Mouse (Mus musculus): ENCODE results near the gene Camkk1. TPM values are rescaled to one million over a fixed set of nuclear protein-coding genes. Genes with fewer than 3 reads are reported as not detected.
A peak's percentile ranks its signal among the peaks of the same experiment; 100 is the strongest.

Gene Camkk1
- polyA plus RNA-seq, 1 experiment from 2014 or later: 13.9 TPM

DNA sequence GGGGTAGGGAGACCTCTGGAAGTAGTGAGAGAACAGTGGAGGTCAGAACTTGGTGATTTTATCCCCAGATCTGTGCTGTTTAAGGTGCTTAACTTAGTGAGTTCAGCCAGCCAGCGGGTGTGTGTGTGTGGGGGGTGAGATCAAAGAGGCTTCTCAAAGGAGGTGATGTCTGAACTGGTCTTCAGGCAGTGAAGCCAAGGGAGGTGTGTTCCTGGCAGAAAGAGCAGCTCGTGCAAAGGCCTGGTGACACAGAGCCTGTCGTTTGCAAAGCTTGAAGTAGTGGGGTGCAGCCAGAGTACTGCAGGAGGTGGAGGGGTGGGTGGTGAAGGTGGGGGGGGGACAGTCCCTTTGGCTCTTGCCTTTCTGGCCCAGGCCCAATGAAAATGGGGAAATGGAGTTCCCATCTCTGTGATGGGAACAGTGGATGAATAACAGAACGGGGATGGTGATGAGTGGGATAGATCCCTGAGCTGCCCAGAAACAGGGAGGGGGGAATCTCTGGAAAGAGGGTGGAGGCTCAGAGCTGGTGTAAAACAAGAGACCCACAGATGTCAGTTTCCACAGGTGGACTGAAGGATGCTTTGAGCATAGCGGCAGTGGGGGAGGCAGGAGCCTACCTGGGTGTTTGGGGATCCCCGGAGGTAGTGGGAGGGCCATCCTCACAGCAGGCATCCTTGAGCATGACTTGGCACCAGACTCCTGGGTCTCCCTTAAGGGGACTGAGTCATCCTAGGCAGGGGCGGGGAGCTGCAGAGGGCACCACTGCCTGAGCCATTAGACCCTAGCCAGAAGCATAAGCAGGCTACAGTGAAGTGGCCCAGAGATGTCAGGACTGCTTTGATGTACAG lies 2.4 kb downstream of the Camkk1 start:
- 0 out of 2 replicates have a peak overlapping the region, but pooled peaks have one; percentile 20 for H3K9ac ChIP-seq (ENCODE audit: low read length)
- H3K36me3 ChIP-seq (ENCODE audit: control insufficient read depth, insufficient read depth, low read length): no peaks in the 10 kb centered on the region
- H3K27ac ChIP-seq (ENCODE audit: low read length): no peak overlapping the region
- no peak overlapping the region for H3K4me2 ChIP-seq (ENCODE audit: low read depth, low read length)
- no peaks in the 10 kb centered on the region for H3K9me3 ChIP-seq (replicated peaks; ENCODE audit: control insufficient read depth, low read length)
- no peak overlapping the region for H3K4me3 ChIP-seq (replicated peaks; ENCODE audit: low read length)
- peaks cover 31% of the 10 kb centered on the region for H3K4me1 ChIP-seq (ENCODE audit: control insufficient read depth, insufficient read depth, low read length)
- no peak for ATAC-seq (ENCODE audit: insufficient read depth, low FRiP score)
- 61% methylated on average over 7 of the region's 7 CpGs for WGBS
- peaks cover 7% of the 10 kb centered on the region for H3K27me3 ChIP-seq (ENCODE audit: control insufficient read depth, insufficient read depth, low read length)

DNA sequence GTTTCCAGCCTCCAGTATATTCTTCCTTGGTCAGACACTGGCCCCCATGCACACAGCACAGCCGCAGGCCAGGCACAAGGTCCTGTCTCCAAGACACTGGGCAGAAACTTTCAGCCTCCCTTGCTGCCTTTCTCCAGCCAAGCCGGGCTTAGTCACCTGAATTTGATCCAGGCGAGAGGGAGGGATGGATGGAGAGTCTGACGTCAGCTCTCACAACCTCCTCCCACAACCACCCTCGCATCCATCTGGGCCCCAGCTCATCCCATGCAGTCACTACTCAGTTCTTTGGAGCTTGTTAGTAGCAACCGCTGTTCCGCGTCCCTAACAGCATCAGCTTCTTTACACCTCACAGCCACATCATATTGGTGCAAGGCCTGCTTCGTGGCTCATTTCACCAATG lies 4.3 kb downstream of the Camkk1 start:
- peaks cover 5% of the 10 kb centered on the region; the same call in 1 of the 2 replicates for H3K27me3 ChIP-seq (ENCODE audit: control insufficient read depth, insufficient read depth, low read length)
- no peak overlapping the region for H3K9ac ChIP-seq (ENCODE audit: low read length)
- H3K4me3 ChIP-seq (replicated peaks; ENCODE audit: low read length): no peak overlapping the region
- no peak overlapping the region for H3K4me2 ChIP-seq (ENCODE audit: low read depth, low read length)
- H3K9me3 ChIP-seq (replicated peaks; ENCODE audit: control insufficient read depth, low read length): no peaks in the 10 kb centered on the region
- peaks cover 30% of the 10 kb centered on the region for H3K4me1 ChIP-seq (ENCODE audit: control insufficient read depth, insufficient read depth, low read length)
- ATAC-seq (ENCODE audit: insufficient read depth, low FRiP score): peak; percentile 15; the same call in 1 of the 2 replicates
- H3K27ac ChIP-seq (ENCODE audit: low read length): peak overlapping the region; percentile 56
- no peaks in the 10 kb centered on the region for H3K36me3 ChIP-seq (ENCODE audit: control insufficient read depth, insufficient read depth, low read length)
- 48% methylated on average over 9 of the region's 9 CpGs for WGBS

DNA sequence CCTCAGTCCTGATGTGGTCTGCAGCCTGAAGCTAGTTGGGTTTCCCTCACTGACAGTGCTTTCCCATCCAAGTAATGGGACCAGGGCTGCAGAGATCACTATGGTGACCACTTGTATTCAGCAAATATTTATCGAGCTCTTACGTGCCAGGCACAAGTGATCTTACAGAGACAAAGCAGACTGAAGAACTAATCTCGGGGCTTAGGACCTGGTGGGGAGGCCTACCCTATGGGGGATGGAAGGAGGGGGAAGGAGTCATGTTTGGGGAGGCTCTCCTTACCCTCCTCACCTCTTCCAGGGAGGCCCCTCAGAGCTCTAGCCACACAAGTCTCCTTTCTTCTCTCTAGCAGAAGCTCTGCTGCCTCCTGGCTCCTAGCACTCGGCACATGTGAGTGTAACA lies 5.0 kb downstream of the Camkk1 start:
- no peak overlapping the region for H3K4me2 ChIP-seq (ENCODE audit: low read depth, low read length)
- H3K27ac ChIP-seq (ENCODE audit: low read length): peak overlapping the region; percentile 56
- H3K4me3 ChIP-seq (replicated peaks; ENCODE audit: low read length): no peak overlapping the region
- no peak for ATAC-seq (ENCODE audit: insufficient read depth, low FRiP score)
- no peaks in the 10 kb centered on the region for H3K9me3 ChIP-seq (replicated peaks; ENCODE audit: control insufficient read depth, low read length)
- peaks cover 30% of the 10 kb centered on the region for H3K4me1 ChIP-seq (ENCODE audit: control insufficient read depth, insufficient read depth, low read length)
- H3K36me3 ChIP-seq (ENCODE audit: control insufficient read depth, insufficient read depth, low read length): no peaks in the 10 kb centered on the region
- 29% methylated on average over 4 of the region's 4 CpGs for WGBS
- peak overlapping the region; percentile 21; the same call in 1 of the 2 replicates for H3K9ac ChIP-seq (ENCODE audit: low read length)
- H3K27me3 ChIP-seq (ENCODE audit: control insufficient read depth, insufficient read depth, low read length): peaks cover 5% of the 10 kb centered on the region; the same call in 1 of the 2 replicates

DNA sequence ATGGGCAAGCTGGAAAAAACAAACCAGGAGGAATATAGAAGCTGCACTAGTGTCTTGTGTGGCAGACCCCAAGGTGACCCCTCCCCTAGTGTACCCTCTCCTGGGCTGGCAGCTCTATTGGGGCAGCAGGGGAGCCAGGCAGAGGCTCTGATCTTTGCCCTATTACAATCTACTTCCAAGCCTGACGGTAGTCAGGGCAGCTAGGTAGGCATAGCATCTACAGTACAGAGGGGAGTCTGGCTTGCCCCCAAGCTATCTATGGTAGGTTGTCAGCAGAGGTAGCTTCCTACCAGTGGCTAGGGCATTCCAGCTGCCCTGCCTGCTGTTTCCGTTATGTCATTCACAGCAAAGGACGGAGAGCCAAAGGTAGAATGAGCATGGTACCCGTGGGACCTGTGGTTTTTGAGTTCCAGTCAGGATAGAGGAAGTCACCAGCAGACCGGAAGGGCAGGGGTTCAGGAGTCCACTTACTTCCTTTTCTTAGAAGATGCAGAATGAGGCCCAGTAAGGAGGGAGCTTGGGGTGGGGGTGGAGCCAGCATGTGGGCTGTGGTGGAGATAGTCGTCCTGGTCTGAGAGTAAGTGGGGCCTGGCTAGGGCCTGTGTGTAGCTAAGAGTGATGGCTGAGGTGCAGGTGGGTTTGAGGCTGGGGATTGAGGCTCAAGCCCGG lies 5.6 kb downstream of the Camkk1 start:
- Histone ChIP-seq H3K4me1 (ENCODE audit: control insufficient read depth, insufficient read depth, low read length) (peaks cover 30% of the 10 kb centered on the region), H3K9ac (ENCODE audit: low read length) (peak overlapping the region; percentile 21; the same call in 1 of the 2 replicates), H3K4me2 (ENCODE audit: low read depth, low read length) (no peak overlapping the region), H3K4me3 (replicated peaks; ENCODE audit: low read length) (no peak overlapping the region), H3K27ac (ENCODE audit: low read length) (peak overlapping the region; percentile 56; the same call in 1 of the 2 replicates), H3K36me3 (ENCODE audit: control insufficient read depth, insufficient read depth, low read length) (no peaks in the 10 kb centered on the region), H3K27me3 (ENCODE audit: control insufficient read depth, insufficient read depth, low read length) (peaks cover 5% of the 10 kb centered on the region; the same call in 1 of the 2 replicates), H3K9me3 (replicated peaks; ENCODE audit: control insufficient read depth, low read length) (no peaks in the 10 kb centered on the region)
- ATAC-seq (ENCODE audit: insufficient read depth, low FRiP score): peak; percentile 19
- WGBS: 53% methylated on average over 7 of the region's 7 CpGs

DNA sequence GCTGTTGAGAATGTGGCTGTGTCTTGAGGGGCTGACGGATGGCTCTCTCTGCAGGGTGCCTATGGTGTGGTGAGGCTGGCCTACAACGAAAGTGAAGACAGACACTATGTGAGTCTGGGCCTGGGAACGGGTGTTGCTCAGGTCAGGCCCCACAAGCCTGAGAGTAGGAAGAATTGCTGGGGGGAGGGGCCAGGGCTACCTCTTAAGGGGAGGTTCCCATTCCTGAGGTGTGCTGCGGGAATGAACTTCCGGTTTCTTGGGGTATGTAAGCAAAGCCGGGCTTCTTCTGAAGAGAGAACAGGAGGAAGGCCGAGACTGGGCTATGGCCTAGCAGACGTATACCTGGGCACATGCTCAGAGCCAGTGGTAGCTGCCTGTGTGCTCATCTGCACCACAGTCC lies 8.2 kb downstream of the Camkk1 start:
- H3K4me1 ChIP-seq (ENCODE audit: control insufficient read depth, insufficient read depth, low read length): peaks cover 33% of the 10 kb centered on the region
- no peak for ATAC-seq (ENCODE audit: insufficient read depth, low FRiP score)
- peak overlapping the region; percentile 29; the same call in 1 of the 2 replicates for H3K9ac ChIP-seq (ENCODE audit: low read length)
- H3K27me3 ChIP-seq (ENCODE audit: control insufficient read depth, insufficient read depth, low read length): no peaks in the 10 kb centered on the region
- H3K4me2 ChIP-seq (ENCODE audit: low read depth, low read length): no peak overlapping the region
- no peak overlapping the region for H3K4me3 ChIP-seq (replicated peaks; ENCODE audit: low read length)
- 49% methylated on average over 8 of the region's 8 CpGs for WGBS
- no peaks in the 10 kb centered on the region for H3K9me3 ChIP-seq (replicated peaks; ENCODE audit: control insufficient read depth, low read length)
- H3K27ac ChIP-seq (ENCODE audit: low read length): peak overlapping the region; percentile 11; the same call in 1 of the 2 replicates
- no peaks in the 10 kb centered on the region for H3K36me3 ChIP-seq (ENCODE audit: control insufficient read depth, insufficient read depth, low read length)

DNA sequence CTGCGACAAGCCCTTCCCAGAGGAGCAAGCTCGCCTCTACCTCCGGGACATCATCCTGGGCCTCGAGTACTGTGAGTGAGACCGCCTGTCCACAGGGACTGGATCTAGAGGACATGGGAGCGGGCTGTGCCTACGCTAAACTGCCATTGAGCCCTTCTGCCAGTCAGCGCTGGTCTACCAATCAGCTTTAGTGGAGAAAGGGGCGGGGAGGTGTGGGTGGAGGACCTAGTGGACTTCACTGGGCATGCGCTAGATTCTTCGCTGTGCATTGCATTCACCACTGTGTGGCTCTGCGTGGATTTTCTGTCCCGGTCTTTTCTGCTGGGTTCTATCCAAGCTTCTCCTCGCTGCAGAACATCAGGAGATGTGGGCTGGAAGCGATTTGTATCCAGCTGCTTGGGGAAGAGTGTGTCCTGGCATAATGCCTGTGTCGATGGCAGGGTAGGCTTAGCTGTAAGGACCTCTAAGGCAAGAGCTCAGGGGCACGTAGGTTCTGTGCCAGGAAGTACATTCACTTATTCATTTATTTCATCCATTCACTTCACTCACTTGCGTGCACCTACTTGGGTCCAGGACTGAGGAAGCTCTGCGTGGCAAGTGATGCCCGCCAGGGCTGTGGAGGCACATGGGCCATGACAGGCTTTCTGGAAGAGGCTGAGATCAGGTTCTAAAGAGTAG lies 12.2 kb downstream of the Camkk1 start:
- H3K9ac ChIP-seq (ENCODE audit: low read length): peak overlapping the region; percentile 70
- peak overlapping the region; percentile 39 for H3K4me3 ChIP-seq (replicated peaks; ENCODE audit: low read length)
- H3K27ac ChIP-seq (ENCODE audit: low read length): peak overlapping the region; percentile 73
- no peaks in the 10 kb centered on the region for H3K36me3 ChIP-seq (ENCODE audit: control insufficient read depth, insufficient read depth, low read length)
- peaks cover 7% of the 10 kb centered on the region for H3K4me1 ChIP-seq (ENCODE audit: control insufficient read depth, insufficient read depth, low read length)
- H3K4me2 ChIP-seq (ENCODE audit: low read depth, low read length): peak overlapping the region; percentile 72
- no peaks in the 10 kb centered on the region for H3K27me3 ChIP-seq (ENCODE audit: control insufficient read depth, insufficient read depth, low read length)
- peak; percentile 94 for ATAC-seq (ENCODE audit: insufficient read depth, low FRiP score)
- no peaks in the 10 kb centered on the region for H3K9me3 ChIP-seq (replicated peaks; ENCODE audit: control insufficient read depth, low read length)
- 21% methylated on average over 20 of the region's 20 CpGs for WGBS

DNA sequence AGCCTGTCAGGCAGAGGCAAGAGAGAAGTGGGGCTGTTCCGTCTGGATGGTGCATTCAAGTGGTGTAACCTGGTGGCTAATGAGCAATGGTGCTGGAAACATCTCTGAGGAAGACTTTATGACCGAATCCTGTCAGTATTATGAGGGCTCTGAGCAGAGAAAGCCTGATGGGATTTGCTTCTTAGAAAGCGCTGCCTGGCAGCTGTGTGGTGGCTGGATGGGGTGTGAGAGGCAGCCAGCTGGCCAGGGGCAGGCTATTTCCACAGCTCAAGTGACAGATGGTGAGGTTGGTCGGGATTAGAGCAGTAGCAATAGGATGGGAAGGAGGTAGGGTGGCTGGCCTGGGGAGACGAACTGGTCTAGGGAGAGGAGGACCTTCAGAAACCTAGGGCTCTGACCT lies 12.7 kb downstream of the Camkk1 start:
- Histone ChIP-seq H3K9ac (ENCODE audit: low read length) (peak overlapping the region; percentile 56), H3K4me1 (ENCODE audit: control insufficient read depth, insufficient read depth, low read length) (peaks cover 7% of the 10 kb centered on the region), H3K27me3 (ENCODE audit: control insufficient read depth, insufficient read depth, low read length) (no peaks in the 10 kb centered on the region), H3K36me3 (ENCODE audit: control insufficient read depth, insufficient read depth, low read length) (no peaks in the 10 kb centered on the region), H3K27ac (ENCODE audit: low read length) (peak overlapping the region; percentile 63), H3K4me2 (ENCODE audit: low read depth, low read length) (no peak overlapping the region), H3K9me3 (replicated peaks; ENCODE audit: control insufficient read depth, low read length) (no peaks in the 10 kb centered on the region), H3K4me3 (replicated peaks; ENCODE audit: low read length) (no peak overlapping the region)
- no peak for ATAC-seq (ENCODE audit: insufficient read depth, low FRiP score)
- WGBS: 71% methylated on average over 5 of the region's 5 CpGs

DNA sequence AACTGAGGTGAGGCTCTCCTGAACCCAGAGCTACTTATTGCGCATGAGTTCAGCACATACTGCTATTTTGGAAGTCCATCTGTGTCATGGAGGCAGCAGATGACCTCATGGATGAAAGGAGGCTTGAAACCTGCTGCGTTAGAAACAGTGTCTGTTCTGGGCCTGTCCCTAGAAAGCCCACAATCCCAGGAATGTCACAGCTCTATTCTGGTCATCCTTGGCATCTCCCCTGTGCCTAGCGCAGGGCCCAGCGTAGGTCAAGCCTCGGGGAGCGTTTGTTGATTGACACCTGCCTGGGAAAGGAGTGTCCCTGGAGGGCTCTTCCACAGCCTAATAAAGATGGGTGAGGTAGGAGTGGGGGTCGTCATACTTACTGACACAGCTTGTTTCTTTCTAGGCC lies 17.3 kb downstream of the Camkk1 start:
- Histone ChIP-seq H3K27me3 (ENCODE audit: control insufficient read depth, insufficient read depth, low read length) (no peaks in the 10 kb centered on the region), H3K9me3 (replicated peaks; ENCODE audit: control insufficient read depth, low read length) (no peaks in the 10 kb centered on the region), H3K9ac (ENCODE audit: low read length) (no peak overlapping the region), H3K4me3 (replicated peaks; ENCODE audit: low read length) (no peak overlapping the region), H3K36me3 (ENCODE audit: control insufficient read depth, insufficient read depth, low read length) (no peaks in the 10 kb centered on the region; the same call in 1 of the 2 replicates), H3K27ac (ENCODE audit: low read length) (no peak overlapping the region), H3K4me2 (ENCODE audit: low read depth, low read length) (no peak overlapping the region), H3K4me1 (ENCODE audit: control insufficient read depth, insufficient read depth, low read length) (peaks cover 6% of the 10 kb centered on the region)
- no peak for ATAC-seq (ENCODE audit: insufficient read depth, low FRiP score)
- WGBS: 83% methylated on average over 7 of the region's 7 CpGs
